9 mouse cellular contexts compared by ENCODE assay signal in genomic region chr9:44841241-44841640, GRCm38 (mm10). TPM values are rescaled to one million over a fixed set of nuclear protein-coding genes. Genes with fewer than 3 reads are reported as not detected.
DNase-seq lines count a peak whose midpoint lies in the region; ATAC-seq and TF ChIP-seq lines count a peak whose summit lies in the region.
"Had no signal": no experiment of that assay in that cellular context is flagged by ENCODE, and none has a peak within 500 bp of the region (broad histone marks: within the 10 kb centered on the region; RNA-seq: fewer than 3 reads in every experiment).

No protein-coding gene starts in this region.

- WGBS in forebrain, embryonic 14.5 days, result 86% methylated on average over 10 of the region's 10 CpGs
- WGBS in forebrain, embryonic 12.5 days, result 89% methylated on average over 10 of the region's 10 CpGs
- WGBS in kidney, postnatal 0 days, result 88% methylated on average over 10 of the region's 10 CpGs
- WGBS in forebrain, embryonic 15.5 days, result 89% methylated on average over 10 of the region's 10 CpGs

- no peak overlapping the region for H3K27ac ChIP-seq in forebrain, embryonic 14.5 days (ENCODE audit: low read depth, low read length)
- no peak overlapping the region for H3K27ac ChIP-seq in forebrain, embryonic 12.5 days
- no peak overlapping the region for H3K27ac ChIP-seq in kidney, postnatal 0 days
- no peak overlapping the region for H3K27ac ChIP-seq in forebrain, embryonic 15.5 days (replicated peaks)
- H3K27ac ChIP-seq: neural tube, embryonic 12.5 days had no signal

- no peaks in the 10 kb centered on the region for H3K27me3 ChIP-seq in forebrain, embryonic 14.5 days (replicated peaks; ENCODE audit: control insufficient read depth, insufficient read depth, low read length)
- no peaks in the 10 kb centered on the region for H3K27me3 ChIP-seq in forebrain, embryonic 12.5 days
- no peaks in the 10 kb centered on the region for H3K27me3 ChIP-seq in kidney, postnatal 0 days (ENCODE audit: insufficient read depth, low read length)
- H3K27me3 ChIP-seq in forebrain, embryonic 15.5 days, result no peaks in the 10 kb centered on the region
- H3K27me3 ChIP-seq: neural tube, embryonic 12.5 days had no signal

- no peak overlapping the region for H3K9ac ChIP-seq in forebrain, embryonic 14.5 days (ENCODE audit: low read length)
- H3K9ac ChIP-seq in forebrain, embryonic 12.5 days, result no peak overlapping the region
- no peak overlapping the region for H3K9ac ChIP-seq in kidney, postnatal 0 days (ENCODE audit: low read depth, low read length)
- H3K9ac ChIP-seq in forebrain, embryonic 15.5 days (replicated peaks), result no peak overlapping the region
- H3K9ac ChIP-seq: neural tube, embryonic 12.5 days had no signal

- no peak overlapping the region for H3K4me2 ChIP-seq in forebrain, embryonic 14.5 days (ENCODE audit: low read length)
- no peak overlapping the region for H3K4me2 ChIP-seq in forebrain, embryonic 12.5 days
- H3K4me2 ChIP-seq in kidney, postnatal 0 days (ENCODE audit: low read length), result no peak overlapping the region
- H3K4me2 ChIP-seq in forebrain, embryonic 15.5 days (replicated peaks), result no peak overlapping the region
- H3K4me2 ChIP-seq: neural tube, embryonic 12.5 days had no signal

- H3K9me3 ChIP-seq in forebrain, embryonic 14.5 days (replicated peaks; ENCODE audit: control insufficient read depth, low read length), result no peaks in the 10 kb centered on the region
- H3K9me3 ChIP-seq in forebrain, embryonic 12.5 days, result no peaks in the 10 kb centered on the region
- no peaks in the 10 kb centered on the region for H3K9me3 ChIP-seq in kidney, postnatal 0 days (replicated peaks; ENCODE audit: low read length)
- H3K9me3 ChIP-seq in forebrain, embryonic 15.5 days, result no peaks in the 10 kb centered on the region
- H3K9me3 ChIP-seq: neural tube, embryonic 12.5 days had no signal

- no peak overlapping the region for H3K4me3 ChIP-seq in forebrain, embryonic 14.5 days (ENCODE audit: low read depth, low read length)
- no peak overlapping the region for H3K4me3 ChIP-seq in forebrain, embryonic 12.5 days (replicated peaks)
- H3K4me3 ChIP-seq in kidney, postnatal 0 days (replicated peaks; ENCODE audit: low read depth, low read length), result no peak overlapping the region
- H3K4me3 ChIP-seq in forebrain, embryonic 15.5 days, result no peak overlapping the region
- H3K4me3 ChIP-seq: neural tube, embryonic 12.5 days had no signal

- peak; percentile 30 for DNase-seq in forebrain, embryonic 14.5 days (ENCODE audit: low spot score)
- peak; percentile 53 for DNase-seq in A20 (ENCODE audit: low read depth, low spot score)
- DNase-seq in WW6 (ENCODE audit: low read depth, low spot score), result peak; percentile 13
- DNase-seq in kidney, postnatal 0 days (ENCODE audit: low spot score), result peak; percentile 42
- peak; percentile 45 for DNase-seq in thymus, postnatal 4 days
- DNase-seq in right cerebral cortex, adult 2 months (ENCODE audit: low spot score in 2 of 2), result no peak

- no peak for ATAC-seq in forebrain, embryonic 14.5 days
- ATAC-seq in forebrain, embryonic 12.5 days (ENCODE audit: low FRiP score), result no peak
- ATAC-seq in kidney, postnatal 0 days (replicated peaks; ENCODE audit: low FRiP score, low read depth), result no peak
- no peak for ATAC-seq in forebrain, embryonic 15.5 days (replicated peaks)

- H3K36me3 ChIP-seq in forebrain, embryonic 14.5 days (ENCODE audit: control insufficient read depth, insufficient read depth, low read length), result peaks cover 85% of the 10 kb centered on the region
- H3K36me3 ChIP-seq in forebrain, embryonic 12.5 days (replicated peaks), result peaks cover 84% of the 10 kb centered on the region
- peaks cover 67% of the 10 kb centered on the region for H3K36me3 ChIP-seq in kidney, postnatal 0 days (ENCODE audit: insufficient read depth, low read length)
- peaks cover 82% of the 10 kb centered on the region for H3K36me3 ChIP-seq in forebrain, embryonic 15.5 days

- no peaks in the 10 kb centered on the region for H3K4me1 ChIP-seq in forebrain, embryonic 14.5 days (ENCODE audit: control insufficient read depth, insufficient read depth, low read length)
- no peaks in the 10 kb centered on the region for H3K4me1 ChIP-seq in forebrain, embryonic 12.5 days
- no peaks in the 10 kb centered on the region for H3K4me1 ChIP-seq in kidney, postnatal 0 days (replicated peaks; ENCODE audit: insufficient read depth, low read length)
- H3K4me1 ChIP-seq in forebrain, embryonic 15.5 days, result no peaks in the 10 kb centered on the region
- H3K4me1 ChIP-seq: neural tube, embryonic 12.5 days had no signal

- peak; percentile 68 for TF ChIP-seq CTCF in kidney, postnatal 0 days (IDR thresholded peaks at IDR 0.05; ENCODE audit: low read depth)

RNA-seq across cellular contexts. Expression of gene Ttc36, which starts 38.4 kb away (rescaled TPM):
- polyA plus RNA-seq in forebrain, embryonic 14.5 days (2014; fragmentation: Nextera tagmentation; extraction: Ambion mirVana), result 0.28 and 0.36 TPM in 2 replicates
- polyA plus RNA-seq in forebrain, embryonic 12.5 days (2016; fragmentation: Nextera tagmentation; extraction: Ambion mirVana), result 0.31 and 0.82 TPM in 2 replicates
- polyA plus RNA-seq in kidney, postnatal 0 days (2015; fragmentation: Nextera tagmentation; extraction: Ambion mirVana), result 514 and 515 TPM in 2 replicates
- 0.36 TPM in 1 of 2 replicates, not detected in the other for polyA plus RNA-seq in forebrain, embryonic 15.5 days (2015; fragmentation: Nextera tagmentation; extraction: Ambion mirVana)
- polyA plus RNA-seq: neural tube, embryonic 12.5 days had no signal

RNA-seq across cellular contexts. Expression of gene Kmt2a, which starts 39.9 kb away (rescaled TPM):
- 9.6 and 16.0 TPM in 2 replicates for polyA plus RNA-seq in forebrain, embryonic 14.5 days (2014; fragmentation: Nextera tagmentation; extraction: Ambion mirVana)
- polyA plus RNA-seq in forebrain, embryonic 12.5 days (2016; fragmentation: Nextera tagmentation; extraction: Ambion mirVana), result 27.4 and 28.3 TPM in 2 replicates
- polyA plus RNA-seq in kidney, postnatal 0 days (2015; fragmentation: Nextera tagmentation; extraction: Ambion mirVana), result 6.6 and 9.5 TPM in 2 replicates
- polyA plus RNA-seq in forebrain, embryonic 15.5 days (2015; fragmentation: Nextera tagmentation; extraction: Ambion mirVana), result 30.3 and 31.6 TPM in 2 replicates

RNA-seq across cellular contexts. Expression of gene Tmem25, which starts 42.1 kb away (rescaled TPM):
- 4.7 and 5.9 TPM in 2 replicates for polyA plus RNA-seq in forebrain, embryonic 14.5 days (2014; fragmentation: Nextera tagmentation; extraction: Ambion mirVana)
- polyA plus RNA-seq in forebrain, embryonic 12.5 days (2016; fragmentation: Nextera tagmentation; extraction: Ambion mirVana), result 3.6 and 4.4 TPM in 2 replicates
- 36.0 and 38.0 TPM in 2 replicates for polyA plus RNA-seq in kidney, postnatal 0 days (2015; fragmentation: Nextera tagmentation; extraction: Ambion mirVana)
- 6.9 and 7.5 TPM in 2 replicates for polyA plus RNA-seq in forebrain, embryonic 15.5 days (2015; fragmentation: Nextera tagmentation; extraction: Ambion mirVana)

Comparison
In these comparisons a context has a peak if more than half of its experiments do, and no peak if none do; other contexts are left out.
1. DNase-seq: peak in forebrain, embryonic 14.5 days (single experiment), A20 (single experiment), WW6 (single experiment), kidney, postnatal 0 days (single experiment) and thymus, postnatal 4 days (single experiment); none in right cerebral cortex, adult 2 months (0 of 2).
2. RNA of gene Ttc36, which starts 38.4 kb away (polyA plus RNA-seq): 514 to 515 TPM in kidney, postnatal 0 days; 0.31 to 0.82 TPM in forebrain, embryonic 12.5 days, 0.28 to 0.36 TPM in forebrain, embryonic 14.5 days and 0.36 TPM in forebrain, embryonic 15.5 days; every median in the first group is over 100 times any median in the second.